Comparison of ENCODE assay signal across 10 mouse cellular contexts in the genomic region with DNA sequence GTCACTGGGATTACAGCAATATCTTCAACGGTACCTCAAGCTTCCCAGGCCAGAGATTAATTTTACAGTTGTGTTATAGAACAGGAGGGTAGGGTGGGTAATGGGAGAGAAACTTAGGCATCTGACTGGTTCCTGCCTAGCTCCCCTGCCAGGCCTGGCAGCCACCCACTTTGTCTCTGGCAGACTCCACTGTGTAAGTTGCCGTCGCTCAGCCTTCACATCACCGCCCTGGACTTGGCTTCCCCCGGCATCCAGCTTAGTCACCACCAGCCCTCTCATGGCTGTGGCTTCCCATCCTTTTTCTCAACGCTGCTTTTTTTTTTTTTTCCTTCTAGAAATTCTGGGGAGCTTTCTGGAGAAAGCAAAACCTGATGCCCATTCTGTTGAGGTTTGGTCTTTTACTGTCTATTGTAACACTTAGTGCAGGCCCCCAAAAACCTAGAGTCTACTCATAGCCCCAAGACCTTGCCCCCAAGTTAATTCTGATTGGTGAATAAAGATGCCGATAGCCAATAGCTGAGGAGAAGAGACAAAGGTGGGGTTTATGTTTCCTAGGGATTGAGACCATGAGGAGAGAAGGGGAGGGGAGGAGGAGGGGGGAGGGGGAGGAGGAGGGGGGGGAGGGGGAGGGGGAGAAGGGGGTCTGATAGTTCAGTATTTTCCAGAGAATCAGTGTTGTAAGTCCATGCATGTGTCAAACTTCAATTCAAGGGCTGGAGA. TPM values are rescaled to one million over a fixed set of nuclear protein-coding genes. Genes with fewer than 3 reads are reported as not detected.
DNase-seq lines count a peak whose midpoint lies in the region; ATAC-seq lines count a peak whose summit lies in the region.
"Had no signal": no experiment of that assay in that cellular context is flagged by ENCODE, and none has a peak within 500 bp of the region (broad histone marks: within the 10 kb centered on the region; RNA-seq: fewer than 3 reads in every experiment).

No protein-coding gene starts in this region.

- no peaks in the 10 kb centered on the region for H3K36me3 ChIP-seq in forebrain, embryonic 14.5 days (ENCODE audit: control insufficient read depth, insufficient read depth, low read length)
- H3K36me3 ChIP-seq in forebrain, embryonic 15.5 days, result no peaks in the 10 kb centered on the region
- H3K36me3 ChIP-seq in liver, embryonic 12.5 days, result no peaks in the 10 kb centered on the region

- H3K9ac ChIP-seq in forebrain, embryonic 14.5 days (ENCODE audit: low read length), result no peak overlapping the region
- no peak overlapping the region for H3K9ac ChIP-seq in forebrain, embryonic 15.5 days (replicated peaks)
- H3K9ac ChIP-seq in liver, embryonic 12.5 days, result no peak overlapping the region

- 54% methylated on average over 7 of the region's 7 CpGs for WGBS in forebrain, embryonic 14.5 days
- WGBS in forebrain, embryonic 15.5 days, result 50% methylated on average over 7 of the region's 7 CpGs
- 68% methylated on average over 7 of the region's 7 CpGs for WGBS in liver, embryonic 12.5 days (ENCODE audit: insufficient replicate concordance)

- H3K27ac ChIP-seq in forebrain, embryonic 14.5 days (ENCODE audit: low read depth, low read length), result no peak overlapping the region
- H3K27ac ChIP-seq in forebrain, embryonic 15.5 days (replicated peaks), result no peak overlapping the region
- H3K27ac ChIP-seq in liver, embryonic 12.5 days, result no peak overlapping the region

- H3K4me2 ChIP-seq in forebrain, embryonic 14.5 days (ENCODE audit: low read length), result no peak overlapping the region
- no peak overlapping the region for H3K4me2 ChIP-seq in forebrain, embryonic 15.5 days (replicated peaks)
- no peak overlapping the region for H3K4me2 ChIP-seq in liver, embryonic 12.5 days

- no peaks in the 10 kb centered on the region for H3K9me3 ChIP-seq in forebrain, embryonic 14.5 days (replicated peaks; ENCODE audit: control insufficient read depth, low read length)
- no peaks in the 10 kb centered on the region for H3K9me3 ChIP-seq in forebrain, embryonic 15.5 days
- H3K9me3 ChIP-seq in liver, embryonic 12.5 days (replicated peaks), result no peaks in the 10 kb centered on the region

- no peak for ATAC-seq in forebrain, embryonic 14.5 days
- ATAC-seq in forebrain, embryonic 15.5 days (replicated peaks), result no peak
- ATAC-seq in liver, embryonic 12.5 days, result no peak
- no peak for ATAC-seq in megakaryocyte, adult 5-6 weeks (ENCODE audit: poor library complexity, severe bottlenecking)
- ATAC-seq: inflammation-experienced regulatory T-cells, adult 6 months had no signal

- no peak overlapping the region for H3K4me3 ChIP-seq in forebrain, embryonic 14.5 days (ENCODE audit: low read depth, low read length)
- H3K4me3 ChIP-seq in forebrain, embryonic 15.5 days, result no peak overlapping the region
- H3K4me3 ChIP-seq in liver, embryonic 12.5 days, result no peak overlapping the region

- H3K27me3 ChIP-seq in forebrain, embryonic 14.5 days (replicated peaks; ENCODE audit: control insufficient read depth, insufficient read depth, low read length), result no peaks in the 10 kb centered on the region
- no peaks in the 10 kb centered on the region for H3K27me3 ChIP-seq in forebrain, embryonic 15.5 days
- no peaks in the 10 kb centered on the region for H3K27me3 ChIP-seq in liver, embryonic 12.5 days (replicated peaks)

- DNase-seq in forebrain, embryonic 14.5 days (ENCODE audit: low spot score), result peak; percentile 59
- peak; percentile 69 for DNase-seq in 3134 (ENCODE audit: extremely low read depth, insufficient read length, low spot score)
- DNase-seq in brain, adult 2 months (ENCODE audit: low read depth, low spot score), result peak; percentile 90
- peak; percentile 78 to 89 for DNase-seq in left cerebral cortex, adult 18-20 months (ENCODE audit: low spot score in 2 of 2)
- DNase-seq in embryo, embryonic 11 days, result no peak
- DNase-seq: lung, postnatal 36 days had no signal

- no peaks in the 10 kb centered on the region for H3K4me1 ChIP-seq in forebrain, embryonic 14.5 days (ENCODE audit: control insufficient read depth, insufficient read depth, low read length)
- peaks cover 19% of the 10 kb centered on the region for H3K4me1 ChIP-seq in forebrain, embryonic 15.5 days
- peaks cover 20% of the 10 kb centered on the region for H3K4me1 ChIP-seq in liver, embryonic 12.5 days

RNA-seq across cellular contexts. Expression of gene Rbfox2, which starts 25.6 kb away (rescaled TPM):
- 186 and 229 TPM in 2 replicates for polyA plus RNA-seq in forebrain, embryonic 14.5 days (2014; fragmentation: Nextera tagmentation; extraction: Ambion mirVana)
- 173 and 183 TPM in 2 replicates for polyA plus RNA-seq in forebrain, embryonic 15.5 days (2015; fragmentation: Nextera tagmentation; extraction: Ambion mirVana)
- 100 to 1,000 TPM; 239 to 240 TPM for total RNA-seq in left cerebral cortex, adult 18-20 months (2021)
- 13.0 and 13.1 TPM in 2 replicates for polyA plus RNA-seq in liver, embryonic 12.5 days (2016; fragmentation: Nextera tagmentation; extraction: Ambion mirVana)
- 0.13 TPM in 1 of 2 replicates, not detected in the other for total RNA-seq in megakaryocyte, adult 5-6 weeks (2015)
- 0.12 and 0.51 TPM in 2 replicates for total RNA-seq in megakaryocyte, adult 5-6 weeks (2017)
- polyA plus RNA-seq: inflammation-experienced regulatory T-cells, adult 6 months had no signal

Comparison
In these comparisons a context has a peak if more than half of its experiments do, and no peak if none do; other contexts are left out.
1. RNA of gene Rbfox2, which starts 25.6 kb away (polyA plus RNA-seq): 186 to 229 TPM in forebrain, embryonic 14.5 days and 173 to 183 TPM in forebrain, embryonic 15.5 days; 13.0 to 13.1 TPM in liver, embryonic 12.5 days; every median in the first group is over 10 times any median in the second.